Mouse (Mus musculus): Measurements from ENCODE around the gene Itih4. TPM values are rescaled to one million over a fixed set of nuclear protein-coding genes. Genes with fewer than 3 reads are reported as not detected.

Gene Itih4
- polyA plus RNA-seq (2012; rRNA removed; ENCODE audit: low replicate concordance) = 1.4 and 2.4 TPM in 2 replicates

GRCm38 (mm10) chr14:30886204-30886603, at the start of gene Itih4:
TSS of gene Itih4 (plus strand) at chr14:30886476.

DNA sequence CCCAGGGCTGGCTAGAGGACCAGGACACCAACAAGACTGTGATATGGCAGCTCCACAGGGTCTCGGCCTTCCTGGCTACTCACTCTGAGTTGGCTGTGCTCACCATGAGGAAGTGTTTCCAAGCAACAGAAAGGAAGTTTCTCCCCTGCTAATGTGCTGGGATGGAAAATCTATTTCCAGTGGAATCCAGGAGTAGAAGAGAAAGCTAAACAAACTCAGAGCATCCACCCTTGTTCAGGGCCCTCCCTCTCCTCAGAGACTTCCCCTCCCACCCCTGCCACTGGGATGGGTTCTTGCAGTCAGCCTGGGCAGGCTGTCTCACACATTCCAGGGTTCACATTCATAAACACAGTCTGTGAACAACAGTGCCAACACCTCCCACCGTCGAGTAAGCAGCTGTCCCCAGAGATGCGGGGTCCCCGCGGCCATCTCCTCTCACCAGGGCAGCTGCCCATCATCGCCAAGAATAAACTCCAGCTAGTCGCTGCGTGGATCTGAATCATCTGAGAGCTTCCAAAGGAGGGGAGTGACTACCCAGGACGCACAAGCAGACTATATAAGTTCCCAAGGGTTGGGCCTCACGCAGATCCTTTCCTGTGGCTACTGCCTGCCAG, 7.2 kb upstream of the Itih4 start, which contains the start of gene Mustn1:
Gene Mustn1, plus strand, starts transcription at position 243 of the 614 bp plus-strand sequence.

GRCm38 (mm10) chr14:30923375-30924105, 37.3 kb downstream of the Itih4 start, which contains the start of gene Itih3:
TSS of gene Itih3 (minus strand) at chr14:30923760.

GRCm38 (mm10) chr14:30943038-30943437, 56.8 kb downstream of the Itih4 start, which contains the start of gene Itih1:
TSS of gene Itih1 (minus strand) at chr14:30943289.

DNA sequence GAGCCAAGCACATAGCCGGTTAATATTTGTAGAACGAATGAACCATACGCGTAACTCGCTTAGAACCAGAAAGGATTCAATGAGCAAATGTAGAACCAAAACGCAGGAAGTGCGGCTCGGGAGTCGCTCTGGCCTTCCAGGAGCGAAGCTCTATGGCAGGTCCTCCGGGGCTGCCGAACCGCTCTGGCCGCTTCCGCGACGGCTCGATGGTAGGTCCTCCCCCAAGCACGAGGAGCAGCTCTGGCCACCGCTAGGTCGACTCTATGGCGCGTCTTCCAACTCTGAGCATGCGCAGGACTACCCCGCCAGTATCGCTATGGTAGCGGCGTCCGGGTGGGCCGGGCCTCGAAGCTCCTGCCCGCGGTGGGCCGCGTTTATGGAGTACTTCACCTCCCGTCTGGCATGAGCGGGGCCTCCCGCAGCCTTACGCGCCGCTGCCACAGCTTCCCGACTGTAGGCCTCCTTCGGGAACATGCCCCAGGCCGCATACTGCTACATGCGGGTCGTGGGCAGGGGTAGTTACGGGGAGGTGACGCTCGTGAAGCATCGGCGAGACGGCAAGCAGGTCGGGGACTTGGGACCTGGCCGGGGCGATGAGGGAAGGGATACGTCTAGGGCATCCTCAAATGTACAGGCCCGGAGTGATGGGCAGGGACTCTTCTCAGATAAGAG, 65.0 kb downstream of the Itih4 start, which contains the start of gene Nek4:
Gene Nek4, plus strand, starts transcription at position 224 of the 672 bp plus-strand sequence.

Other genes starting within 250 kb of the Itih4 start
- gene Rft1, start 232.1 kb upstream of the Itih4 start, polyA plus RNA-seq (2012; rRNA removed; ENCODE audit: low replicate concordance) = 11.7 and 28.0 TPM in 2 replicates
- gene Sfmbt1, start 171.6 kb upstream of the Itih4 start, polyA plus RNA-seq (2012; rRNA removed; ENCODE audit: low replicate concordance) = 0.94 and 2.0 TPM in 2 replicates
- gene Tmem110, start 60.9 kb upstream of the Itih4 start, polyA plus RNA-seq (2012; rRNA removed; ENCODE audit: low replicate concordance) = 30.1 and 31.8 TPM in 2 replicates
- 18.6 and 24.0 TPM in 2 replicates for gene Mustn1, start 7.3 kb upstream of the Itih4 start, polyA plus RNA-seq (2012; rRNA removed; ENCODE audit: low replicate concordance)
- gene Itih3, start 37.3 kb downstream of the Itih4 start, polyA plus RNA-seq (2012; rRNA removed; ENCODE audit: low replicate concordance) = 0.49 and 1.3 TPM in 2 replicates
- gene Itih1, start 56.8 kb downstream of the Itih4 start, polyA plus RNA-seq (2012; rRNA removed; ENCODE audit: low replicate concordance) = 0.07 and 0.51 TPM in 2 replicates
- 3.9 and 4.2 TPM in 2 replicates for gene Nek4, start 64.9 kb downstream of the Itih4 start, polyA plus RNA-seq (2012; rRNA removed; ENCODE audit: low replicate concordance)
- gene Glt8d1, start 114.9 kb downstream of the Itih4 start, polyA plus RNA-seq (2012; rRNA removed; ENCODE audit: low replicate concordance) = 13.0 and 24.7 TPM in 2 replicates
- 79.5 and 175 TPM in 2 replicates for gene Spcs1, start 115.2 kb downstream of the Itih4 start, polyA plus RNA-seq (2012; rRNA removed; ENCODE audit: low replicate concordance)
- 12.5 and 15.2 TPM in 2 replicates for gene Pbrm1, start 132.7 kb downstream of the Itih4 start, polyA plus RNA-seq (2012; rRNA removed; ENCODE audit: low replicate concordance)
- 10.4 and 25.8 TPM in 2 replicates for gene Gnl3, start 132.7 kb downstream of the Itih4 start, polyA plus RNA-seq (2012; rRNA removed; ENCODE audit: low replicate concordance)
- 66.4 and 72.9 TPM in 2 replicates for gene Smim4, start 242.5 kb downstream of the Itih4 start, polyA plus RNA-seq (2012; rRNA removed; ENCODE audit: low replicate concordance)
- gene Nt5dc2, start 244.6 kb downstream of the Itih4 start, polyA plus RNA-seq (2012; rRNA removed; ENCODE audit: low replicate concordance) = 27.5 and 43.4 TPM in 2 replicates

Data from mammary gland, adult 2 months (tissue).